Mouse (Mus musculus) hindbrain, embryonic 13.5 days (tissue): ENCODE measurements around the gene Nup214. TPM values are rescaled to one million over a fixed set of nuclear protein-coding genes. Genes with fewer than 3 reads are reported as not detected.

ENCODE experiments used
- ATAC-seq: fragments of 200-750 bp; cut with Nextera tagmentation; 2 replicates; pipeline ENCODE4 v1.8.0; 2017; ENCODE audit warnings: moderate TSS enrichment; ENCODE audit not compliant: low FRiP score
- H3K27ac ChIP-seq: fragments of 300-500 bp; sonication (generic); 2 replicates; pipeline ENCODE4 v1.5.1; 2015; ENCODE audit warnings: inconsistent platforms, mild to moderate bottlenecking, moderate library complexity
- H3K27me3 ChIP-seq: fragments of 300-500 bp; sonication (generic); 2 replicates; pipeline ENCODE4 v1.6.1; 2015; ENCODE audit warnings: mild to moderate bottlenecking, inconsistent platforms
- H3K36me3 ChIP-seq: fragments of 300-500 bp; sonication (generic); 2 replicates; pipeline ENCODE4 v1.6.1; 2015; ENCODE audit warnings: mild to moderate bottlenecking, inconsistent platforms
- H3K4me1 ChIP-seq: fragments of 300-500 bp; sonication (generic); replicated peaks from 2 replicates; pipeline ENCODE4 v1.6.1; 2015; ENCODE audit warnings: inconsistent platforms
- H3K4me2 ChIP-seq: fragments of 300-500 bp; sonication (generic); 2 replicates; pipeline ENCODE4 v1.6.1; 2015; ENCODE audit warnings: inconsistent platforms, mild to moderate bottlenecking, moderate library complexity
- H3K4me3 ChIP-seq: fragments of 300-500 bp; sonication (generic); 2 replicates; pipeline ENCODE4 v1.5.1; 2015; ENCODE audit warnings: mild to moderate bottlenecking, inconsistent platforms
- H3K9ac ChIP-seq: fragments of 300-500 bp; sonication (generic); 2 replicates; pipeline ENCODE4 v1.6.1; 2015; ENCODE audit warnings: mild to moderate bottlenecking, inconsistent platforms
- H3K9me3 ChIP-seq: fragments of 300-500 bp; sonication (generic); 2 replicates; pipeline ENCODE4 v1.6.1; 2016; ENCODE audit warnings: inconsistent platforms
- WGBS: fragments of 180-500 bp; shearing (Covaris S2); methylation state at CpG from one replicate; pipeline ENCODE4 v1.1.7; 2015; 5-methylcytosine and 5-hydroxymethylcytosine counted together
- polyA plus RNA-seq: library from polyadenylated mRNA; unstranded; fragments of >200 nt; fragmentation: Nextera tagmentation; extraction: Ambion mirVana; gene quantifications from 2 replicates; pipeline ENCODE4 v1.2.1, GENCODE M21; 2015

Gene Nup214
- polyA plus RNA-seq, 1 experiment from 2014 or later = 83.5 TPM

DNA sequence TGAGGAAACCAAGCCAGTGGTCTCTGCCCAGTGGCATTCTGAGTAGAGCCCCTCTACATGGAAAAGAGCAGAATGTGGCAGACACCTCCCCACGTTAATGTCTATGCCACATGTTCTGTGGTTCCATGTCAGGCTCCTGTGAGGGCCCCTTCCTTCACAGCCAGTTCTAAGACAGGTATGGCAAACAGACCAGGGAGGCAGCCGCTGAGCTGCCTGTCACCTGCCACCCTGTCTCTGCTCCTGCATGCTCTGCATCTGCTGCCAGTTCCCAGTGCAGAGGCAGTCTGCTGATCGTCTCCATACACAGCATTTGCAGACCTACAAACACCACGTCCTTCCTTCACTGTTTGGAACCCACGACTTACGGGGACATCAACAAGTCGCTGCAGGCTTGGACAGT lies 78.2 kb downstream of the Nup214 start:
- 97% methylated on average over 7 of the region's 7 CpGs for WGBS
- Histone ChIP-seq H3K27me3 (peaks cover 9% of the 10 kb centered on the region), H3K9ac (no peak overlapping the region), H3K4me1 (no peaks in the 10 kb centered on the region), H3K9me3 (no peaks in the 10 kb centered on the region), H3K4me3 (no peak overlapping the region), H3K27ac (no peak overlapping the region), H3K36me3 (peaks cover 59% of the 10 kb centered on the region), H3K4me2 (no peak overlapping the region)
- no peak for ATAC-seq

DNA sequence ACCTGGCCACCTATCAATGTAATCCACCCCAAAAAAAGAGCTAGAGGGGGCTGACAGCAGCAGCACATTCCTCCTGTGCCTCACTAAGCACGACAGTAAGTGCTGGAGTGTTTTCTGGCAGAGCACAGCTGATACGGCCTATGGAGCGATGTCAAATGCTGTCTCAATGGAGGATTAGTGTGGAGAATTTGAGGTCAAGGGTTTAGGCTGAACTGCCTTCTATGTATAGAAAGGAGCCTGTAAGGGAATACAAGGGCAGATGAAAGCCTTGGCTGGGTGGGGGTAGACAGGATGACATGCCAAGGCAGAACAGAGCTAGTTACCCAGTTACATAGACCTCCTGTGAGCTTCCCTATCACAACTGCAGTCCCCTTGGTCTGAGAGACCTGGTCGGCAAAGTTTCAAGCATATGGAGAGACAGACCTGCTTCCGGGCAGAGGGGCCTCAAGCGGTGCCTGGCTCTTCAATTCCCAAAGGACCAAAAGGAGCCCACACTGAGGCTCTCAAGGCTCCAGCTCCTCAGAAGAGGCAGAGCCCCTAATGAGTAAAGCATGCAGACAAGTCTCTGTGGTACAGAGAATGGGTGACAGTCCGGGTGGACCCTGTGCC lies 81.2 kb downstream of the Nup214 start:
- Histone ChIP-seq H3K27me3 (peaks cover 20% of the 10 kb centered on the region), H3K4me3 (no peak overlapping the region), H3K4me2 (no peak overlapping the region), H3K27ac (no peak overlapping the region), H3K4me1 (no peaks in the 10 kb centered on the region), H3K36me3 (peaks cover 29% of the 10 kb centered on the region), H3K9ac (no peak overlapping the region), H3K9me3 (no peaks in the 10 kb centered on the region)
- ATAC-seq = no peak
- WGBS = 50% methylated on average over 7 of the region's 7 CpGs

DNA sequence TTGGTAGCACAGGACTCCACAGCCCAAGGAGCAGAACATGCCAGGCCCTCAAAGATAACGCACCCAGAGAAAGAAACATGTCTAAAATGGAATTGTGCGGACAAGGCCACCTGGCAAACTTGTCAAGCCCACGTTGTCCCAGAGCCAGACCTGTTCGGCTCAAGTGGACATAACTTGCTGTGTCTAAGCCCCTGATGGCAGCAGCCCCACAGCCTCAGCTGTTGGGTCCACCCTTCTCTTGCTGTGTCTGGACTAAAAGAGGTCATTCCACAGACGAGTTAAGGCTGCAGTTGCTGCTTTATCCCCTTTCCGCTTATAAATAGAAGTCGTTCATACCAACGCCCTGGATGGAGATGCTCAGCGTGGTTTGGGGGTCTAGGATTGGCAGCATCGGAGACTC lies 82.3 kb downstream of the Nup214 start:
- Histone ChIP-seq H3K4me1 (no peaks in the 10 kb centered on the region), H3K9ac (no peak overlapping the region), H3K4me2 (no peak overlapping the region), H3K4me3 (no peak overlapping the region), H3K27ac (no peak overlapping the region), H3K9me3 (no peaks in the 10 kb centered on the region), H3K27me3 (peaks cover 20% of the 10 kb centered on the region), H3K36me3 (peaks cover 18% of the 10 kb centered on the region)
- ATAC-seq = no peak
- WGBS = 93% methylated on average over 10 of the region's 10 CpGs

DNA sequence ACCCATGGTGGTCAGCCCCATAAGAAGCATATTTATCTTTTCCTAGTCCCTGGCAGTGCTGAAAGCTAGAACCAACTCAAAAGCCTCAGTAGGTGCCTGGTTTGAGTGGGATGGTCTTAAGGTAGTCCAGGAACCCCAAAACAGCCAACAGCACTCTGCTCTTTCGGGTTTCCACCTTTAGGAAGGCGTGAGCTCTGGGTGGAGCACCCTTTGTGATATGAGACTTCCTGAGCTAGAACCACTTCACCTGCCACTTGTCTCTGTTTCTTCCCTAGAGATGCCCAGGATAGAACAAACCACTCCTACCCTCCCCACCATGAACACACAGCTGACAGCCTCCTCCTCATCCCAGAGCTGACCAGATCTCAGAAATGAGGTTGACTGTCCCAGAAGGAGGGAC lies 83.1 kb downstream of the Nup214 start:
- H3K4me2 ChIP-seq = no peak overlapping the region
- no peak for ATAC-seq
- no peaks in the 10 kb centered on the region for H3K9me3 ChIP-seq
- WGBS = 82% methylated on average over 2 of the region's 2 CpGs
- peaks cover 10% of the 10 kb centered on the region for H3K36me3 ChIP-seq
- H3K27me3 ChIP-seq = peaks cover 20% of the 10 kb centered on the region
- H3K4me1 ChIP-seq = no peaks in the 10 kb centered on the region
- H3K4me3 ChIP-seq = no peak overlapping the region
- no peak overlapping the region for H3K9ac ChIP-seq
- no peak overlapping the region for H3K27ac ChIP-seq

DNA sequence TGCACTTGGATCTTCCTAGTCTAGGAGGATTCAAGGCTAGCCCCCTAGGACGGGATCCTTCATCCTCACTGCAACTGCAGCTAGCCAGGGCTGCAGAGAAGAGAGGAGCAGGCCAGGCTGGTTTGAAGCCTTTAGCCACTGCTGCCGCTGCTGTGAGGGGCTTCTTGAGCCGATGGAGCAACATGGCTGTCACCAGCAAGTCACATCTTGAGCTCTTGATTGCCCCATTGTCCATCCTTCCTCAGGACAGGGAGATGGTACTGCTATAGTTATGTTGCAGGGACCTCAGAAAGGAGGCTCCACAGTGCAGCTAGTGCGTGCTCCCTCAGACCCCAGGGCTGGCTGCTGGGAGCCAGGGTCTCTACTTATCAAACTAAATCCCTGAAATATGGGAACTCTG lies 83.6 kb downstream of the Nup214 start:
- H3K27ac ChIP-seq = no peak overlapping the region
- H3K4me2 ChIP-seq = no peak overlapping the region
- no peak overlapping the region for H3K9ac ChIP-seq
- no peaks in the 10 kb centered on the region for H3K4me1 ChIP-seq
- no peak overlapping the region for H3K4me3 ChIP-seq
- 87% methylated on average over 4 of the region's 4 CpGs for WGBS
- H3K9me3 ChIP-seq = no peaks in the 10 kb centered on the region
- H3K27me3 ChIP-seq = peaks cover 20% of the 10 kb centered on the region
- no peak for ATAC-seq
- H3K36me3 ChIP-seq = peaks cover 7% of the 10 kb centered on the region; the same call in 1 of the 2 replicates

DNA sequence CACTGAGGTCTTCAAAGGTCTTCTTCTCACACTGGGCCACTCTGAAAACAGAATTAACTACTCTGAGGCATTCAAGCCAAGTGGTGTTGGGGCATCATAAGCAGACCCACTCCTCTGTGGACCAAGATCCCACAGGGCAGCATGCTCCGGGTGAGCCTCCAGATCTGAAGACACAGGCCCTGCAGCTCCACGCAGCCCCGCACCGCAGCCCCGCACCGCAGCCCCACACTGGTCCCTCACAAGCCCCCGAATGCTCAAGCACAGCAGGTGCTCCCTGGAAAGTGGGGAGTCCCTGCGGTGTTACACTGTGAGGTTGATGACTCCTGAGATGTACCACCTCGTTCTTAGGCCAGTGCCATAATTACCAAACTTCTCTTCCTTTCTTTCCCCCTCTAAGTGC lies 84.0 kb downstream of the Nup214 start:
- ATAC-seq = no peak
- H3K27ac ChIP-seq = no peak overlapping the region
- H3K27me3 ChIP-seq = peaks cover 20% of the 10 kb centered on the region
- H3K4me1 ChIP-seq = no peaks in the 10 kb centered on the region
- no peak overlapping the region for H3K4me2 ChIP-seq
- peaks cover 6% of the 10 kb centered on the region; the same call in 1 of the 2 replicates for H3K36me3 ChIP-seq
- H3K9me3 ChIP-seq = no peaks in the 10 kb centered on the region
- 68% methylated on average over 9 of the region's 9 CpGs for WGBS
- H3K4me3 ChIP-seq = no peak overlapping the region
- H3K9ac ChIP-seq = no peak overlapping the region

DNA sequence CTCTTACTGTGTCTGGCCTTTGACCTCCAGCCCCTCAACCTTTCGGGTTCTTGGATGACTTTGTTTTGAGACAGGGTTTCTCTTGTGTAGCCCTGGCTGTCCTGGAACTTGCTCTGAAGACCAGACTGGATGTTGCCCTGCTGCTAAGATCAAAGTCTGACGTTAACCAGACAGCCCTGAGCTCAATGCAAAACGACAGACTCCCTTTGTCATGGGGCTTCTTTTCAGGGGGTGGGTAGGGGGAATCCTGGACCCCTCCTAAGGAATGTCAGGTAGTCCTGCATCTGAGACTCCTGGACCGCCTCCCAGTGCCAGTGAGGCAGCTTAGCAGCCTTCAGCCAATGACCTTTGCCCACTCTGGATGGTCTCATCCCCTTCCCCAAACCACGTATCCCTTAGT lies 84.5 kb downstream of the Nup214 start:
- Histone ChIP-seq H3K27me3 (peaks cover 20% of the 10 kb centered on the region), H3K9ac (no peak overlapping the region), H3K4me1 (no peaks in the 10 kb centered on the region), H3K27ac (no peak overlapping the region), H3K4me2 (no peak overlapping the region), H3K36me3 (peaks cover 2% of the 10 kb centered on the region; the same call in 1 of the 2 replicates), H3K9me3 (no peaks in the 10 kb centered on the region), H3K4me3 (no peak overlapping the region)
- ATAC-seq = no peak
- WGBS = 45% methylated on average over 5 of the region's 5 CpGs

DNA sequence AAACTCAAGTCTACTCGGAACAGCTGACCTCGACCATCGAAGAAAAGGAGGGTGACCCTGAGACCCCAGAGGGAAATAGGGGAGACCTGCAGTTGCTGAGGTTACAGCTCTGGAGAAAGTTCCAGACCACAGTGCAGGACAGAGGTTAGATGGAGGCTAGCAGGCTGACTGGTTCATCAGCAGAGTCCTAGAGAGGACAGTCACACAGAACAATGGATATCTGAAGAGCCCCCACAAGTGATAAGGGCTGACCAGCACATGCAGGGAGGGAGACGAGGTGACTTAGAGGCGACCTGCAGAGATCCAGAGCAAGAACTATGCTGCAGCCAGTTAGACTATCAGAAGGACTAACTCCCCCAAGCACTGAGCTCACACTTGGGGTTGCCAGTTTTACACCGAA lies 85.4 kb downstream of the Nup214 start:
- no peaks in the 10 kb centered on the region for H3K36me3 ChIP-seq
- H3K9ac ChIP-seq = no peak overlapping the region
- peaks cover 20% of the 10 kb centered on the region for H3K27me3 ChIP-seq
- H3K27ac ChIP-seq = no peak overlapping the region
- WGBS = 82% methylated on average over 6 of the region's 6 CpGs
- H3K4me1 ChIP-seq = peaks cover under 1% of the 10 kb centered on the region
- H3K4me3 ChIP-seq = no peak overlapping the region
- no peak for ATAC-seq
- H3K9me3 ChIP-seq = no peaks in the 10 kb centered on the region
- no peak overlapping the region for H3K4me2 ChIP-seq

DNA sequence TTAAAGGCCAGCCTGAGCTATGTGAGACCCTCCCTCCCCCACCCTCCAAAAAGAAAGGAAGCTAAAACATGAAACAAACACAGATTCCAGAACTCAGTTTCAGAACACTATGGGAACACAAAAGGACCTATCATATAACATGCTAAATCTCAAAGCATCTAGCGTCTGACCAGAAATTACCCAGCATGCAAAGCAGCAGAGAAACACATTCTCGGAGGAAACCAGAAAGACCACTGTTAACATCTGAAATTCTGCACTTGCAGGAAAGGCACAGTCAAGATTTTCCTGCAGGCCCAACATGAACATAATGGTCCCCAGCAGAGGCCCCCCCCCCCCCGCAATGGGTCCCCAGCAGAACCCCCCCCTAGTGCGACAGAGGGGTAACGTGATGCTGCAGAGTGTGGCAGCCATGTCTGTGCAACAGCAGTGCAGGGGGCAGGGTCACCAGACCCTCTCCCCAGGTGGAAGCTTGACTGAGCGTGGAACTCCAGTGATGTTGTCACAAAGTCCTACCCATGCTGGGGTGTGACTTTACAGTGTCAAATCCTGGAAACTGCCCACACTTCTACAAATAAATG lies 86.1 kb downstream of the Nup214 start:
- H3K4me2 ChIP-seq = no peak overlapping the region
- peaks cover 8% of the 10 kb centered on the region for H3K4me1 ChIP-seq
- H3K4me3 ChIP-seq = no peak overlapping the region
- peaks cover 20% of the 10 kb centered on the region for H3K27me3 ChIP-seq
- H3K36me3 ChIP-seq = no peaks in the 10 kb centered on the region
- no peak overlapping the region for H3K27ac ChIP-seq
- ATAC-seq = no peak
- WGBS = 69% methylated on average over 6 of the region's 6 CpGs
- H3K9ac ChIP-seq = no peak overlapping the region
- H3K9me3 ChIP-seq = no peaks in the 10 kb centered on the region

DNA sequence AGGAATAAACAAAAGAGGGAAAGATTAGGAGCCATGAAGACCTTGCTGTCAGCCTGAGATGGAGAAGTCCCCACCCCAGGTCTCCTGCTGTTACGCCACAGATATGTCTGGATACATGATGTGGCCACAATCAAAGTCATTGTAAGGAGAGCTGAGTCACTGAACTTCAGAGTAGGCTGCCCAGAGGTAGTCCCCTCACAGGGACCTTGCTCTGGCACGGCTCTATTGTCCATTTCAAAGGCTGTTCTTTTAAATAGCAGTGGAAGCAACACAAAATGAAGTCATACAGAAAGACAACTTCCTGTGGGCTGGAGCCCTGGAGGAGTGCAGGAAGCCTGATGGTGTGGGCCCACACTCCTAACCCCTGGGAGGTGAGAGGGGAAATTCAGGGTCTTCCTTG lies 87.0 kb downstream of the Nup214 start:
- Histone ChIP-seq H3K4me1 (peaks cover 8% of the 10 kb centered on the region), H3K27ac (no peak overlapping the region), H3K36me3 (no peaks in the 10 kb centered on the region), H3K27me3 (peaks cover 20% of the 10 kb centered on the region), H3K4me3 (no peak overlapping the region), H3K9me3 (no peaks in the 10 kb centered on the region), H3K9ac (no peak overlapping the region), H3K4me2 (no peak overlapping the region)
- no peak for ATAC-seq
- WGBS = 79% methylated on average over 2 of the region's 2 CpGs

DNA sequence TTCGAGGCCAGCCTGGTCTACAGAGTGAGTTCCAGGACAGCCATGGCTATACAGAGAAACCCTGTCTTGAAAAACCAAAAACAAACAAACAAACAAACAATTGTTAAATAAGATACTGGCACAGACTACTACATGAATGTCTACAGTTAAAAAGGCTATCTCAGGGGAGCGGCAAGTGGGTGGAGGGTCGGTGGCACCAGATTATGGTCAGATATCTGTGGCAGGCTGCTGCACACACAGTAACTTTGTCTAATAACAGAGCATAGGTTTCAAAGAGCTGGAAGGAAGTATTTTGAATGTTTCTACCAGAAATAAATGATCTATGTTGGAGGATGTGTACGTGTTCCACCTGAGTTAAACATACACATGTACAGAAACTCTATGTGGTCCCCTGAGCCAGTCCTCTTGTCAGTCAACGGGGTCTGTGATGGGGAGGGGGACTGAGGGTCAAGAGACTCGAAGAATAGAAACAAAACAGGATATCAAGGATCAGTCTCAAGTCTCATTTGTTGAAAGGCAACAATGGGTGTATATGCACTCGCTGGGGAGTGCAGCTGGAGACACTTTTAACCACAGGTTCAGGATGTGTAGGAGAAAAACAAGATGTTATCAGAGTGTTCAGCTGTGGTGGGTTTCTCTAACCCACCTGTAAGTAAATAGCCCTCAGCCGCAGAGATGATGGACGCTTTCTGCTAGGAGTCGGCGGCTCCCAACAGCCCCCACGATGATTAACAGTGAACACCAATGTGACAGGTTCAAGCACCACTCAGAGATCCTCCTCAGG lies 87.7 kb downstream of the Nup214 start:
- no peak overlapping the region for H3K27ac ChIP-seq
- 80% methylated on average over 12 of the region's 12 CpGs for WGBS
- ATAC-seq = no peak

DNA sequence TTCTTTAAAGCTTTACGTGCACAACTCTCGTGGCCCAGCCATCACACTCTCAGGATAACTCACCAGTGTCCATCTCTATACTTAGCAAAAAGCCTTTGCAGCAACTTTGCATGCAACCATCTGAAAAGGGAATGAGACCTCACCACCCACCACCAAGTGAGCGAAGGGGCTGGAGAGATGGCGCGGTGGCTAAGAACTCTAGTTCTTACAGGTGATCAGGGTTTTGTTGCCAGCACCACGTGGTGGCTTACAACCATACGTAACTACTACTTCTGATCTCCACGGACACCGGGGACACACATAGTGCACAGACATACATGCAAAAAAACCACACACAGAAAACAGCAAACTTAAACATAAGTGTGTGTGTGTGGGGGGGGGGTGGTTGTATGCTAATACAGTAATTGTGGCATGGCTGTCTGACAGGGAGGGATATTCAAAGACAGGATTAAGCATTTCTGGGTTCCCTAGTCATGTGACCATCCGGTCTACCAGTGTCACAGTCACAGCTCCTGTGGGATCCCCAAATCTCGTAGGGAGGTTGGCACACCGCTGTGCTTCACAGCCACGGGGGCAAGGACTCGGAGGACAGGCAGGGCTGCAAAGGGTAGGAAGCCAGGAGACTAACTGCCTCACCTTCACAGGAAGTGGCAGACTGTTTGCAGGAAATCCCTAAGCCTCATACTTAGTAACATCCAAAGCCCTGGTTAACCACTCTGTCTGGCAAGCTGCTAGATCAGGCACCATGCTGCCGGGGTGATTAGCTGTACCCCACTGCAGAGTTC lies 88.6 kb downstream of the Nup214 start:
- H3K27me3 ChIP-seq = peaks cover 15% of the 10 kb centered on the region; the same call in 1 of the 2 replicates

More for the DNA sequence above, 87.7 kb downstream of the Nup214 start:
- H3K27me3 ChIP-seq = peaks cover 17% of the 10 kb centered on the region
- H3K36me3 ChIP-seq = no peaks in the 10 kb centered on the region
- no peak overlapping the region for H3K4me3 ChIP-seq
- H3K4me2 ChIP-seq = no peak overlapping the region
- H3K9ac ChIP-seq = no peak overlapping the region
- H3K4me1 ChIP-seq = peaks cover 8% of the 10 kb centered on the region
- H3K9me3 ChIP-seq = no peaks in the 10 kb centered on the region

More for the DNA sequence above, 88.6 kb downstream of the Nup214 start:
- no peak for ATAC-seq
- Histone ChIP-seq H3K36me3 (no peaks in the 10 kb centered on the region), H3K27ac (no peak overlapping the region), H3K4me1 (peaks cover 8% of the 10 kb centered on the region), H3K9ac (no peak overlapping the region), H3K4me3 (no peak overlapping the region), H3K9me3 (no peaks in the 10 kb centered on the region), H3K4me2 (no peak overlapping the region)
- WGBS = 87% methylated on average over 15 of the region's 15 CpGs
